Mouse (Mus musculus) intestine, embryonic 15.5 days (tissue): ENCODE data around the gene Bag1. TPM values are rescaled to one million over a fixed set of nuclear protein-coding genes. Genes with fewer than 3 reads are reported as not detected.

Source experiments
- ATAC-seq: fragments of 200-750 bp; cut with Nextera tagmentation; 2 replicates; pipeline ENCODE4 v1.8.0; 2017; ENCODE audit warnings: moderate TSS enrichment, moderate library complexity
- H3K27ac ChIP-seq: fragments of 300-500 bp; sonication (generic); 2 replicates; pipeline ENCODE4 v1.5.1; 2015; ENCODE audit warnings: mild to moderate bottlenecking, inconsistent platforms
- H3K27me3 ChIP-seq: fragments of 300-500 bp; sonication (generic); replicated peaks from 2 replicates; pipeline ENCODE4 v1.6.1; 2015; ENCODE audit warnings: inconsistent platforms
- H3K36me3 ChIP-seq: fragments of 300-500 bp; sonication (generic); 2 replicates; pipeline ENCODE4 v1.6.1; 2015; ENCODE audit warnings: inconsistent platforms
- H3K4me1 ChIP-seq: fragments of 300-500 bp; sonication (generic); replicated peaks from 2 replicates; pipeline ENCODE4 v1.6.1; 2015; ENCODE audit warnings: inconsistent platforms
- H3K4me2 ChIP-seq: fragments of 300-500 bp; sonication (generic); replicated peaks from 2 replicates; pipeline ENCODE4 v1.6.1; 2015; ENCODE audit warnings: mild to moderate bottlenecking, inconsistent platforms
- H3K4me3 ChIP-seq: fragments of 300-500 bp; sonication (generic); replicated peaks from 2 replicates; pipeline ENCODE4 v1.5.1; 2015; ENCODE audit warnings: inconsistent platforms
- H3K9ac ChIP-seq: fragments of 300-500 bp; sonication (generic); 2 replicates; pipeline ENCODE4 v1.6.1; 2015; ENCODE audit warnings: inconsistent platforms
- H3K9me3 ChIP-seq: fragments of 300-500 bp; sonication (generic); 2 replicates; pipeline ENCODE4 v1.6.1; 2016; ENCODE audit warnings: inconsistent platforms
- WGBS: fragments of 180-500 bp; shearing (Covaris S2); methylation state at CpG from one replicate; pipeline ENCODE4 v1.1.7; 2015; 5-methylcytosine and 5-hydroxymethylcytosine counted together
- polyA plus RNA-seq: library from polyadenylated mRNA; unstranded; fragments of >200 nt; fragmentation: Nextera tagmentation; extraction: Ambion mirVana; gene quantifications from 2 replicates; pipeline ENCODE4 v1.2.1, GENCODE M21; 2015

Bag1 gene
- polyA plus RNA-seq, 1 experiment from 2014 or later: 190 TPM

GRCm38 (mm10) chr4:40929046-40929445 lies 19.0 kb downstream of the Bag1 start:
- no peak overlapping the region for H3K4me2 ChIP-seq
- no peaks in the 10 kb centered on the region for H3K9me3 ChIP-seq
- no peaks in the 10 kb centered on the region for H3K27me3 ChIP-seq
- ATAC-seq: no peak
- WGBS: 89% methylated on average over 7 of the region's 7 CpGs
- no peak overlapping the region for H3K27ac ChIP-seq
- H3K36me3 ChIP-seq: 0 out of 2 replicates have a peak, but pooled peaks cover 8% of the 10 kb centered on the region
- no peaks in the 10 kb centered on the region for H3K4me1 ChIP-seq
- no peak overlapping the region for H3K9ac ChIP-seq
- H3K4me3 ChIP-seq: no peak overlapping the region

GRCm38 (mm10) chr4:40925568-40925967 lies 22.5 kb downstream of the Bag1 start:
- no peaks in the 10 kb centered on the region for H3K36me3 ChIP-seq
- 60% methylated on average over 3 of the region's 3 CpGs for WGBS
- H3K9ac ChIP-seq: no peak overlapping the region
- H3K27me3 ChIP-seq: no peaks in the 10 kb centered on the region
- no peaks in the 10 kb centered on the region for H3K4me1 ChIP-seq
- no peak for ATAC-seq
- no peaks in the 10 kb centered on the region for H3K9me3 ChIP-seq
- H3K4me2 ChIP-seq: no peak overlapping the region
- no peak overlapping the region for H3K27ac ChIP-seq
- H3K4me3 ChIP-seq: no peak overlapping the region

GRCm38 (mm10) chr4:40923087-40923651 lies 24.9 kb downstream of the Bag1 start:
- Histone ChIP-seq H3K9me3 (no peaks in the 10 kb centered on the region), H3K4me2 (no peak overlapping the region), H3K4me1 (no peaks in the 10 kb centered on the region; the same call in 1 of the 2 replicates), H3K4me3 (no peak overlapping the region), H3K9ac (no peak overlapping the region), H3K27ac (no peak overlapping the region), H3K36me3 (no peaks in the 10 kb centered on the region), H3K27me3 (no peaks in the 10 kb centered on the region)
- 73% methylated on average over 6 of the region's 6 CpGs for WGBS
- ATAC-seq: no peak

- ATAC-seq: no peak
- no peaks in the 10 kb centered on the region for H3K36me3 ChIP-seq
- H3K4me2 ChIP-seq: no peak overlapping the region
- no peak overlapping the region for H3K9ac ChIP-seq
- no peak overlapping the region for H3K4me3 ChIP-seq
- H3K27me3 ChIP-seq: no peaks in the 10 kb centered on the region
- WGBS: 71% methylated on average over 3 of the region's 3 CpGs
- no peak overlapping the region for H3K27ac ChIP-seq
- H3K4me1 ChIP-seq: no peaks in the 10 kb centered on the region; the same call in 1 of the 2 replicates
- H3K9me3 ChIP-seq: no peaks in the 10 kb centered on the region
These were observed 26.8 kb downstream of the Bag1 start for GRCm38 (mm10) chr4:40921288-40921687.

- no peak for ATAC-seq
- Histone ChIP-seq H3K27ac (no peak overlapping the region), H3K4me1 (no peaks in the 10 kb centered on the region; the same call in 1 of the 2 replicates), H3K4me3 (no peak overlapping the region), H3K9me3 (no peaks in the 10 kb centered on the region), H3K9ac (no peak overlapping the region), H3K36me3 (no peaks in the 10 kb centered on the region), H3K4me2 (no peak overlapping the region), H3K27me3 (no peaks in the 10 kb centered on the region)
- 88% methylated on average over 2 of the region's 2 CpGs for WGBS
These were observed 27.5 kb downstream of the Bag1 start for GRCm38 (mm10) chr4:40920576-40920975.

GRCm38 (mm10) chr4:40919785-40920184 lies 28.3 kb downstream of the Bag1 start, which contains the start of gene Spink4:
Gene Spink4 (plus strand): TSS chr4:40920052.
- no peak within 1 kb of the TSS for H3K27ac ChIP-seq
- WGBS: 42% methylated on average over 3 of the region's 3 CpGs
- peak; percentile 78 for ATAC-seq
- H3K27me3 ChIP-seq: no peaks in the 10 kb centered on the region
- no peaks in the 10 kb centered on the region; the same call in 1 of the 2 replicates for H3K4me1 ChIP-seq
- H3K9me3 ChIP-seq: no peaks in the 10 kb centered on the region
- H3K4me2 ChIP-seq: no peak within 1 kb of the TSS
- H3K36me3 ChIP-seq: no peaks in the 10 kb centered on the region
- no peak within 1 kb of the TSS for H3K9ac ChIP-seq
- H3K4me3 ChIP-seq: no peak within 1 kb of the TSS

- 93% methylated on average over 7 of the region's 7 CpGs for WGBS
- Histone ChIP-seq H3K9ac (no peak overlapping the region), H3K27me3 (no peaks in the 10 kb centered on the region), H3K4me3 (no peak overlapping the region), H3K4me2 (no peak overlapping the region), H3K27ac (no peak overlapping the region), H3K36me3 (no peaks in the 10 kb centered on the region), H3K4me1 (no peaks in the 10 kb centered on the region; the same call in 1 of the 2 replicates), H3K9me3 (no peaks in the 10 kb centered on the region)
- no peak for ATAC-seq
These were observed 31.4 kb downstream of the Bag1 start for GRCm38 (mm10) chr4:40916592-40917155.

- no peak overlapping the region for H3K4me2 ChIP-seq
- no peak for ATAC-seq
- no peaks in the 10 kb centered on the region for H3K36me3 ChIP-seq
- no peak overlapping the region for H3K9ac ChIP-seq
- WGBS: 82% methylated on average over 5 of the region's 5 CpGs
- no peak overlapping the region for H3K27ac ChIP-seq
- H3K4me3 ChIP-seq: no peak overlapping the region
- H3K9me3 ChIP-seq: no peaks in the 10 kb centered on the region
- H3K27me3 ChIP-seq: no peaks in the 10 kb centered on the region
- no peaks in the 10 kb centered on the region; the same call in 1 of the 2 replicates for H3K4me1 ChIP-seq
These were observed 32.1 kb downstream of the Bag1 start for GRCm38 (mm10) chr4:40915947-40916346.

GRCm38 (mm10) chr4:40914287-40914867 lies 33.7 kb downstream of the Bag1 start:
- no peak overlapping the region for H3K4me2 ChIP-seq
- H3K27ac ChIP-seq: no peak overlapping the region
- peak; percentile 60; the same call in 1 of the 2 replicates for ATAC-seq
- H3K9ac ChIP-seq: no peak overlapping the region
- H3K4me1 ChIP-seq: no peaks in the 10 kb centered on the region; the same call in 1 of the 2 replicates
- no peaks in the 10 kb centered on the region for H3K9me3 ChIP-seq
- no peaks in the 10 kb centered on the region for H3K36me3 ChIP-seq
- no peak overlapping the region for H3K4me3 ChIP-seq
- H3K27me3 ChIP-seq: no peaks in the 10 kb centered on the region

- no peaks in the 10 kb centered on the region for H3K36me3 ChIP-seq
- H3K27me3 ChIP-seq: no peaks in the 10 kb centered on the region
- no peaks in the 10 kb centered on the region for H3K9me3 ChIP-seq
- H3K4me2 ChIP-seq: peak overlapping the region; percentile 50
- peak overlapping the region; percentile 37; the same call in 1 of the 2 replicates for H3K27ac ChIP-seq
- 0 out of 2 replicates have a peak overlapping the region, but pooled peaks have one; percentile 6 for H3K4me3 ChIP-seq
- H3K4me1 ChIP-seq: peaks cover 6% of the 10 kb centered on the region
- 20% methylated on average over 20 of the region's 20 CpGs for WGBS
- peak; percentile 75 for ATAC-seq
- H3K9ac ChIP-seq: peak overlapping the region; percentile 8; the same call in 1 of the 2 replicates
These were observed 39.7 kb downstream of the Bag1 start for GRCm38 (mm10) chr4:40908261-40908969.

- ATAC-seq: no peak
- Histone ChIP-seq H3K9me3 (no peaks in the 10 kb centered on the region), H3K27ac (no peak overlapping the region), H3K4me3 (no peak overlapping the region), H3K4me2 (no peak overlapping the region), H3K4me1 (peaks cover 6% of the 10 kb centered on the region), H3K9ac (no peak overlapping the region), H3K27me3 (no peaks in the 10 kb centered on the region), H3K36me3 (no peaks in the 10 kb centered on the region)
- WGBS: 50% methylated on average over 1 of the region's 1 CpGs
These were observed 41.8 kb downstream of the Bag1 start for GRCm38 (mm10) chr4:40906298-40906697.

- no peak overlapping the region for H3K9ac ChIP-seq
- no peaks in the 10 kb centered on the region for H3K27me3 ChIP-seq
- no peak for ATAC-seq
- H3K36me3 ChIP-seq: no peaks in the 10 kb centered on the region
- H3K27ac ChIP-seq: no peak overlapping the region
- no peaks in the 10 kb centered on the region for H3K4me1 ChIP-seq
- H3K4me3 ChIP-seq: no peak overlapping the region
- no peak overlapping the region for H3K4me2 ChIP-seq
- 90% methylated on average over 4 of the region's 4 CpGs for WGBS
- H3K9me3 ChIP-seq: no peaks in the 10 kb centered on the region
These were observed 47.5 kb downstream of the Bag1 start for GRCm38 (mm10) chr4:40900612-40901011.
